Mouse (Mus musculus): ENCODE measurements around the gene Cacnb4.

Cacnb4 gene

DNA sequence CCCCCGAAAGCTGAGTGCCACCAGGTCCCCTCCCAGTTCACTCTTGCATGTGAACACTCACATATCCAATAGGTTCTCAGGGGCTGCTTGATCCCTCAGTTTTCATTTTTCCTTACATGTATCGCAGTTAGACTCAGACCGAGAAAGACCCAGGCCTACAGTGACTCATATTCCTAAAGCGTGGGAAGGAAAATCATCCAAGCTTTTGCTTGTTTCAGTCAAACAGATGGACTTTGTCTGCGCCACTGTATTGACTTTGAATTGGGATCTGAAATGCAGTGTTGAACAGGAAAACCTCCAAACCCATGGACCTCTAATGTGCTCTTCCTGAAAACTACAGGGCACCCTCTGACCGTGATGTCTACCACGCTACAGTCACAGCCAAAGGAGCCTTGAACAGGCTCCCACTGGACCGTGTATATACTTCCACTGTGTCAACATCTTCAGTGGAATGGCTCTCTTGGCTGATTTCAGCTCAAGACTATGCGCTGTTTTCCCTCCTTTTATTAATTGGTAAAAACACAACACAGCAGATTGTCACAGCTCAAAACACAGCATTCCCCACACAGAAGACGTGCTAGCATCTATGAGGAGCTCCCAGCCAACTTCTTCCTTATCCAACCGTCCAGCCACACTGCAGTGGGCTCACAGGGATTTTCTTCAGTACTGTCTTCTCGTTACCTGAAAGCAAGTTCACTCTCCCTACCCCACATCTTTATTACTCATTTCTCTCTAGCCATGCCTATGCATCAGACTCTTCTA, 215.2 kb downstream of the Cacnb4 start:
- no peak for DNase-seq

DNA sequence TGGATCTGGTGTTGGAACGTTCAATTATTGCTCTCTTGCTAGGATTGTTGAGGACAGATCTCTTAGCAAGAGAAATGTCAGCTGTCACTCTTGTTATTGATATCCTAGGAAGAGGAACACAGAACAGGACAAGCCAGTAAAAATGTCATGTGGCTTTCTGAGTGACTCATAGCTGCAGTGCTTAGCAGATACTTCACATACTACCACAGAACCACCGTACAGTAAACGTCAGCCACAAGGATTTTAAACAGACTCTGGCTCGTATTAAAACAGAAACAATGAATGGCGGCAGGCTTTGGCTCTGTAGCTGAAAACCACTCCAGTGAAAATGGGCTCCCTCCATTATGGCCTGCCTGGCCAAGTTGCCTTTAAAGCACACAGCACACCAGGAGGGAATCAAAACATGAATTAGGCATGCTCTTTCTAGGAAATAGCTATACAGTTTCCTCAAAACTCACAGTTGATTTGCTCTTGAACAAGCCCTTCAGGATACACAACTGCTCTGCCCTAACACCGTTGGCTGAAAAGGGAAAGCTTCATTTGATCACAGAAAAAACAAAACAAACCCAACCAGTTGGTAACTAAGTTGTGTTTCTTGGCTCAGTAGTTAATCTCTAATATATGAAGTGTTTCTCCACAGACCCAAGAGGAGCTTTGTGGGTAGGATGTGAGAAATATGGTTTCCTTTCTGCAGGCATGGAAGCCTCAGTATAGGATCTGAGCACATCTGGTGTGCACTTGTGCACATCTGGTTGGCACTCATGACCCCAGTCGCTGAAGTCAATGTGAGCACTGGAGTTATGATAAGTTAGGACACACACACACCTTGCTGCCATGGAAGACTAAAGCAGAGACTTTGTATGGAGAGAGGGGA, 220.8 kb downstream of the Cacnb4 start:
- DNase-seq = no peak

DNA sequence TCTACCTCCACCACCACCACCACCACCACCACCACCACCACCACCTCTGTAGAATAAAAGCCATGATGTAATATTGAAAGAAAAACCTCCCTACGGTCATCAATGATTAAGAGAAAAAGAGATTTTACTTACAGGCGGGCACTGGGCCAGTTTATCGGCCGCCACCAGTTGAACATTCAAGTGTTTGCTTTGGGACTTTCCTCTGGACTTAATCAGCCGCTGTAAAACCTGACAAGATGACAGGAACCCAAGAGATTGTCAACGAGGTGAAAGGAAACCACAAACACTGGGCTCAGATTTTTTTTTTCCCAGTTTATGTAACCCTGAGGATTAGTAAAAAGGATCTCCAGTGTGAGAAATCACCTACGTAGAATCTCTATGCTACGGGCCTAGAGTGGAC, 226.8 kb downstream of the Cacnb4 start:
- no peak for DNase-seq

DNA sequence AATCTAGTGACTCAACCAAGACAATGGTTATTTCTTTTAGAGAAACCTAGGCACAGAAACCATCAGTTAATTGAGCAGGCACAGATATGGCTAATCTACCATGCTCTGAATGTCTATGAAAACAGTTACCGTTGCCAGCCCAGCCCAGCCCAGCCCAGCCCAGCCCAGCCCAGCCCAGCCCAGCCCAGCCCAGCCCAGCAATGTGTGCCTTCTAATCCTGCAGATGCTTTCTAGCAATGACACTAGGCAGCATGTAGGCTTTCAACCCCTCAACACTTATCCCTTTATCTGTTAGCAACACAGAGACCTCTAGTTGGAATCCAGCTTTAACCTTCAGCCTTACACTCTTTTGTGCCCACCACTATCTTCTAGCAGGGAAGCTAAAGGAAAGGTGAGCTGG, 227.7 kb downstream of the Cacnb4 start:
- DNase-seq = no peak

DNA sequence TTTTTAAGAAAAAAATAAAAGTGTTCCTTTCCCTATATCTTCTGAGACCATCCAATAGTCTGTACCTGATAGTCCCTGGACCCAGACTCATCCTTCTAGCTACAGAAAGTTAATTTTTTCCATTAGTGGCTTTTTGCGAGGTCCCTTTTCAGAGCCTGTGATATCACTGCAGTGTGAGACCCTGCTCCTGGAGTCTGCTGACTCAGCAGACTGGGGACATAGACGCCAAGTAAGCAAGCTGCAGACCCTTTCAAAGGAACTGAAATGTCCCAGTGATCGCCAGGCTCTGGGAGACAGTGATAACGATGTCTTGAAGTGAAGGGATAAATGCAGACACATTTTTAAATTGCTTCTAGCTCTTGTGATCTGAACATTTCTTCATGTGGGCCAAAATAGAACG, 230.0 kb downstream of the Cacnb4 start:
- no peak for DNase-seq

DNA sequence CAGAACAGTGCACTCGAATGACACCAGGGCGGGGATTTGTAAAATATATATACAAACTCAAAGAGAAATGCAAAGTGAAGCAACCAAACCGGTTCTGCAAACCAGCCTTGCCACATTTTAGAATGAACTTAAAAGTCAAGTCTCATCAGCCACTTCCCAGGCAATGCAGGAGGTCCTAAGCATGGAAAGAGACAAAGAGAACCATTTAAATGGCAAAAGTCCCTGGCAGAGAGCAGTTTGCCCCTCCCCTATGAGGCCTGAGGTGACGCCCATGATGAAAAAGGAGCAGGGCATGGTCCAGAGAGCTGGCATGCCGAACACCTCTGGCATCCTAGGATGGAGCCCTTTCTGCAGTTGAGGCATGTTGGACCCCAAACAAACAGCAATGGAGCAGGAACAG, 234.5 kb downstream of the Cacnb4 start:
- no peak for DNase-seq

DNA sequence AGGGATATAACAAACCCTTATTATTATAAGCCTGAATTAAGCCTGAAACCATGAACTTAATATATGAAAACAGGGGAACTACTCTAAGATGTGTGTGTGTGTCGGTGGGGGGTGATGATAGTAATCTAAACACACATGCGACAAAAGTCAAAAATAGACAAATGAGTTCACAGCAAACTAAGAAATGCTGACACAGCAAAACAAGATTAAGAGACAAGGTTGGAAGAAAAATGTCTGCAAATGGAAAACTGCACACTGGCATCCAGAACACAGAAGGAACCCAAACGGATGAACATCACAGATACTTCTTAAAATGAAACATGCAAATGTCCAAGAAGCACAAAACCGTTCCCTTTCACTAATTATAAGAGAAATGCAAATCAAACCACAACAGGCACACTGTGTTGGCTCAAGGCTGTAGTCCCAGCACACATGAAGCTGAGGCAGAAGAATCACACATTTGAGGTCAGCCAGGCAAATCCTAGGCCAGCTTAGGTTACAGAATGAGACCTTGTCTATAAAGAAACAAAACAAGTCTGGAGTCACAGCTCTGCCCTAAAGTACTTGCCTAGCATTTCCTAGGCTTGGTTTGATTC, 236.1 kb downstream of the Cacnb4 start:
- DNase-seq = no peak

DNA sequence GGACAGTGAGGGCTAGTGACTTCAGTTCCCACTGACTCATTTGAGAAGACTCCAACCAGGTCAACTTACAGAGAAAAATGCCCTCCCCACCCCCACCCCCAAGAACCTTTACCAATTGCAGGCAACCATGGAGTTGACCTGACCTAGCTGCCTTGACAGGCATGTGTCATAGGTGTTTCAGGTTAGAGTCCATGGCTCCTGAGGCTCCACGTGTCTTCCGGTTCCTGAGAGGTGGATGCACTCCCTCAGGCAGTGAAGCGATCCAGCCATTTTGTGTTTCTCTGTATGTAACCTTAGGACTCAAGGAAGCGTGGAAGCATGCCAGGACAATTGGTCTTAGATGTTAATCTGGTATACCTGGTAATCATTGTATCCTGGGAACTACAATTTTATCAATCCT, 238.2 kb downstream of the Cacnb4 start:
- no peak for DNase-seq

DNA sequence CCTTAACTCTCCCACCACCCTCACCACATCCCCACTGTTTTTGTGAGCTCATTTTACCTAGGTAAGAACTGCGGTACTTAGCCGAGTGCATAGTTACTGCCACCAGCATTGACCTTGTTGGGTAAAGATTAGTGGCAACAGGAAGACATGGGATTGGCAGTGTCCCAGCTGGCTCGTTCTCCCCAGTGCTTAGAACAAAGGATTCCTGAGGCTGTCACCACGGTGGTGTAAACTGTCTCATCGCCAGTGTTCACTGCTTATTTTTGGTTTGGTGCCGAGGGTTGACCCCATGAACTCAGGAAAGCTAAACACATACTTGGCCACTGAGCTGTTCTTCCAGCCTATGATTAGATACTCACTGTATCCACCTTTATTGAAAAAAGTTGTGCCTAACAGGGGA, 238.6 kb downstream of the Cacnb4 start:
- DNase-seq = peak; percentile 24

DNA sequence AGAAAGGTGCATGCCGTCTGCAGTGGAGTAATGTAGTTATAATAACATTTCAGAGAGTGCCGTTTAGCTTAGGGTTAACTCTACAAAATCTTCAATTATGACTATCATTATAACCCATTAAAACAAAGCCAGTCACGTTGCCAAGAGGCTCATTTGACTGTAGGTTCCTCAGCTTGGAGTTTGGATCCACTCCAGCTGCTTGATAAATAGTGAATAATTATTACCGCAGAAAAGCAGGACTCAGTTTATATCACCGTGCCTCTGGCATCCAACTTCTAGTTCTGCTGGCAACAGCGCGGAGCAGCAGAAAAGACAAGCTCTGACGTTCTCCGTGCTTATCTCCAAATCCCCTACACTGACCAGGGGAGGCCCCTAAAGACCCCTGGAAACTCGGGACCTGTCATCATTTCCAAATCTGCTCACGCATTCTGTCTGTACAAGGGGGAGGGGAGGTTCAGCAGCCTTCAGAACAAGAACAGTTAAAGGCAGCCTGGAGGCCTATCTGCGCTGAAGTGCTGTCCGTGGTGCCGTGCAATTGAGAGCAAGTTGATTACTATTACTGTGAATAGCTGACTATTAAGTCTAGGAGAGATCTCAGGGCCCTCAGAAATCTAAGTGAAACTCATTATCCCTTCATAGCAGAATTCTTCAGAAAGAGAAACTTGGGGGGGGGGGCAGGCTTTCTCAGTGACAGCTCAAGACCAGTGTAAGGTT, 240.6 kb downstream of the Cacnb4 start:
- DNase-seq = no peak

DNA sequence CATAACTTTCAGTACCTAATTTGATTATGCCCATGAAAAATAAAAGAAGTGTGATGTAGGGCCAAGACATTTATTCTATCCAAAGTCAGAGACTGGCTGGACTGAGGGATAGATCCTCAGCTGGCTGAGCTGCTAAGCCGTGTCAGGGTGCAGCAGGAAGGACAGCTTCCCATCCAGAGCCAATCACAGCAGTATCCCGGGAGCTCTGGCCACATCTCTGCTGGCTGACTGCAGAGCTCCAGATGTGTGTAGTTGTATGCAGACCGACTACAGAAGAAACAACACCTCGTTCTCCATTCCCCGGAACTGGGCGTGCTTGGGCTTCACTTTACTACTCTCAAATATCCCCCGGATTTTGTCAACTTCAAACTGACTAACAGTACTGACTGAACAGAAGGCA, 243.3 kb downstream of the Cacnb4 start:
- no peak for DNase-seq

DNA sequence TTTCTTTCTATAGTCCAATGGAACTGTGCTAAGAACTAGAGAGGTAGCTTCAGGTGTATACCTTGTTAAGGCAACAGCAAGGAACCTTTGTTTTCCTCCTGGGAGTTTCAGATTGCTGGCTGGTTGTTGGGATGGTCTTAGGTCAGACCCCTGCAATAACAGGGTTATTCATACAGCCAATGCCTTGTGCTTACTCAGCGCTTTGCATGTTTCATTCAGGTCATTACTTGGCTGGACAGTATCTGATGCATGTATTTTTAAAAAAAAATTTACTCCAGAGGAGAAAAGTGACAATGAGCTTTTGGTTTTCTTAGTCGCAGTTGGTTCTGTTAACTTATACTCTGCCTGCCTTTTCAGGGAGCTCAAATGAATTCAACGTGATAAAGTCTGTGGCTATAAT, 249.2 kb downstream of the Cacnb4 start:
- DNase-seq = no peak

DNA sequence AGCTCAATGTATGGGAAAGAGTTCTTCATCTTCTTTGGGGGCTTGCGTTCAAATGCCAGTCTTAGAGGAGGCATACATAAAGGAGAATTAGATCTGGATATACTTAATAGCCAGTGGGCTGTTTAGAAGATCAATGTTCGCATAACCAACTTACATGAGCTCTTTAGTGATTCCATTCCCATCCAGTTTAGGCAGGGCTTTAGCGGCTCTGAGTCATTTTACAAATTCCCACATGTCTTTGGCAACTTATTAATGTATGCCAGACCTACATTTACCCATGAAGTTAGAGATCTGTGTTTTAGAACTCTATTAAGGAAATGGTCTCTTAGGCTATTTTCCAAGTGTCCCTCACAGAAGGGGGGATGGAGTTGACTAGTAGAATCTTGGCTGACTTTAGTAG, 250.6 kb downstream of the Cacnb4 start:
- no peak for DNase-seq

DNA sequence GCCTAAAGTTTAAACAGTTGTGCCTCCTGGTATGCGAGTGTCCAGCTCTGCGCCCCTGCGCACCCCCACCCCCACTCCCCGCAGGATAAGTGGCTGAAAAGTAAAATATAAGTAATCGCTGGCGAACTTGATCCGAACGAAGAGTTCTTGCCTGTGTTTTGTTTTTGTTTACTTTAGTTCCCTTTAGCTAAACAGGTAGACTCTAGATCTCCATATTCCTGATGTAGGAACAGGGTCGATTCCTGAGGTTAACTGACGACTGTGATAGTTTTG, 251.2 kb downstream of the Cacnb4 start:
- no peak for DNase-seq

DNA sequence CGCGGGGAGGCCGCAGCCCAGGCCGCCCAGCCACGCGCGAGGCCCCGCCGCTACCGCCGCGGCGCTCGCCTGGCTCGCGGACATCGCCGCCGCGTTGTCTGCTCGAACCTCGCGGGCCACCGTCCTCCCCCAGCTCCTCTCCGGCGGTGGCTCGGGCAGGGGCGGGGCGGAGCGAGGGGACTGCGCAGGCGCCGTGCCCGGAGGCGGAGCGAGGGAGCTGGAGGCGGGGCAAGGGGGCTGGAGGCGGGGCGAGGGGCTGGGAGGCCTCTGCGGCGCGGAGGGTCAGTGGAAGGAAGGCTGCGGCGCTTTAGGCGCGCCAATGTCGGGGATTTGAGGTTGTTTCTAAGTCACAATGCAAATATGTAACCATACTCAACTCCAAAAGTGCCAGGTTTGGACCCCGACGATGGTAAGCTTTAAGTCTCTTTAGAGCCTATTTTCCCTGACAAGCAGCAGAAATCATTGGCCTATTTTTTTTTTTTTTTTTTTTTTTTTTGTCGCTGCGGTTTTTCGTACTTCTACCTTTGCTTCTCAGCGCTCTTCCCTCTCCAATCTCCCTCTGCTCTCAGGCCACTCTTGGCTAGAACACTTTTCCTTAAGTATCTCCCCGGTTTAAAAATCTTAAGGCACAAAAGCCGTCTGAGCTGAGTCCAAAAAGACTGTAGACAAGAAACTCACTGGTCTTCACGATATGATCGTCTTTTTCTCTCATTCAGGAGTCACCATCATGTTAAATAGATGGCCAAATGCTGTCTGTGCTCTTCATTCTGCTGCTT, 251.7 kb downstream of the Cacnb4 start, which contains the start of gene Arl5a:
Arl5a (minus strand) TSS at position 155 of the 776 bp plus-strand sequence.
- peak; percentile 98 for DNase-seq

DNA sequence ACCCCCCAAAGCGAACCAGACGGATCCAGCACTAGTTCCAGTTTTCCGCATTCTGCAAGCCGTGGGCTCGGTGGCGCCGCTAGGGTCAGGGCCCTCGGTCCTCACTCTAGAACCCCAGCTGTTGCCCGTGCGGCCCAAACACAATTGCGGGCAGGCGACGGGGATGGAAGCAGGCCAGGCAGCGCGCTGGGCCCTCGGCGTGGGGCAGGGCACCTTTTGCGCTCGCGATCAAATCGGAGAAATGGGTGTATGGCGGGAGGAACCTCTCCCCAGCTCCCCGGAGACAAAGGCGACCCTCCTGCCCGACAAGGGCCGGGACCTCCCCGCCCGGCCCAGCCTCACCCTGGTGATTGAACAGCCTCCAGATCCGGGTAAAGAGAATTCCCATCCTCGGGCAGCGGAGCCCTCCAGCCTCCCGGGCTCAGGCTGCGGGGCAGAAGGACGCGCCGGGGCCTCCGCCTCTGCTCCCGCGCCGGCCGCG, 252.3 kb downstream of the Cacnb4 start:
- DNase-seq = peak; percentile 45

DNA sequence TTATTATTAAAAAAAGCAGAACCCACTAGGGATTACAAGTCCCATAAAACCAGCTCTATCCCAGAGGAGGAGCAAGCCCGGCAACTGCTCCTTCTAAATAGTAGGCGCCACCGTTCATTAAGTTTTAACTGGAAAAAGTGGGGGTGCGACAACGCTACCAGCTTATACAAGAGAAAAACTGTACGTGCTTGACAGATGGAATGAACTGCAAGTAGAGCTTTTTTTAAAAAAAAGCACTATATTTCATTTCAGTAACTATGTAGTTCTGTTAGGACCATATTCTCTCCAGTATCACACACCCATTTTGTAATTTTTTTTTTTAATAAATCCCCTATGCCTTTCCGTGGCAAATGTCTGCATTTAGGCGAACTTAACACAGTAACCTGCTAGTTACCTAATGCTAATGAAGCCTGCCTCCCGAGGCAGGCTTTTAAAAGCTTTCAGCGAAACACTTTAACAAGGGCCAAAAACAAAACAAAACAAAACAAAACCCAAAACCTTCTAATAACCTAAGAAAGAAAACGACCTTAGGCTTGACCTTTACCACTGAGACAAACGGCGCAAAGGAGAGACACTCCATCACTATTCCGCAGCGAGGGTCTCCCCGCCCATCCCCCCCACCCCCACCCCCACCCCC, 252.9 kb downstream of the Cacnb4 start:
- DNase-seq = no peak

DNA sequence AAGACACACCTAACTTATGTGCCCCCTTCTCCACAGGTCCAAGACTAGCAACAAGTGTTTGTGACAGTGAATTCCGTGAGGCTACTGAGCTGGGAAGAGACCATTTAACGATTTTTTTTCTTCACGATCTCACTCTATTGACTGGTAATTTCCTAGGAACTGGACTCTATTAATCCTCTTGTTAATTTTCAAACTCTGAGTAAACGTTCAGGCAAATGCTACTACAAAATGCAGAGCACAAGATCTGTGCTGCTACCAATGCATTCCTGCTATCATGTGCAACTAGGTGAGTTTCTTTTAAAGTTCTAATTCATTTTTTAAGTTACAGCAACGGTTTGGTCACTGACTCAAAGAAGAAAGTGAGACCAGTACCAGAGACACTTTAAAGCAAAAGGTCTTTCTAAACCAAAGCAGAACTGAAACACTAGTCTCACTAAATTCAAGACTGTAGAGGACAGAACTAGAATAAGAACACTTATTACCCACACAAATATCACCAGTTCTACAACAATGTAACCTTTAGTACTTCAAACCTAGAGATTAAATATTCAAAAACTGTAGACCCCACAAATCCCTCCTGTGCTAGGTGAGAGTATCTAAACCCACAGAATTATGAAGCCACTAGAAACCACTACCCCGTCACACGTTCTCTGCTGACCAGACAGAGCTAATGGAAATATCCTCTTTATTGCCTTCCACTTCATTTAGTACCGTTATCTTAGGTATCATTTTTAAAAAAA, 253.6 kb downstream of the Cacnb4 start:
- DNase-seq = no peak

DNA sequence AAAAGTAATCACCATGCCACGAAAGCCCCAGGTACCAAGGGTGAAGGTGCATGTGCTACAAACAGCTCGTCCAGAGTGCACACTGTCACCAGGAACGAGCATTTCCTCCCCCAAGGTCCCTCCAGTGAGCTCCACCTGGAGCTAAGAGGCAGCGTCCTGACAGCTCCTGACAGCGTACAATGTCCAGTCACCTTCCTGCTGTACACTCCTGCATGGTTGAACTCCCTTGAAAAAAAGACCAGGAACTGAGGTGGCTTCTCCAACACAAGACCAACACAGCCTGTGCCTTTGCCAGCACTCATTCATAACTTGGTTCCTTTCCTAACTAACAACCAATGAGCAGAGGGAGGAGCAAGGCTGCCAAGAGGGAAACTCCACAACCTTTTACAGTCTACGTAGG, 255.4 kb downstream of the Cacnb4 start:
- no peak for DNase-seq

DNA sequence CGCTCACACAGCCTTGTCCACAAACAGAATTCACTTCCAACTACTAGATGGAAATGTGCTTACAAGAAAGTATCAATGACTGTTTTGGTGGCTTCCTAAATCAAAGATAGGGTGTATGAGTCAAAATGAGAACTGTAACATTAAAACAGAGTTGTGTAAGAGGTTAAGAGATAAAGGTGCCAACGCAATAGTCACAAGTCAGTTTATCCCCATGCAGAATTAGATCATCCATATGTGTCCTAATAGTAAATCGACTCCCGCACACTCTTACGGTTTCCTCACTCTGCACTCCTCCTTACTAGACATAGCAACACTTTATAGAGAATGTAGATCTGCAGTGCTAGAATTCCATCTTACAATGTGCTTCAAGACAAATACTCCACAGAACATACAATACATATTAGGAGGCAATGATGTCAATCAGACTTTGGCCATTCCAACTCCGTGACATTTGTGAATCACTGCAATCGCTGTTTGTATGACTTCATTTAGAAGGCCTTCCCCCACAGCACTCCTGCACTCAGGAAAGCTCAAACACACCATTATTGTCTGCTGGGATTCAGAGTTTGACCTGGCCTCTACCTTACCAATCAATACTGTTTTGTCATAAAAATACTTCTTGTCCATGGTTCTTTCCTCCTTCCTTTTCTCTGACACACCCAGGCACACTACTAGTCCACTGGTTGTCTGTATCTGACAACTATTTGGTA, 256.5 kb downstream of the Cacnb4 start:
- no peak for DNase-seq

DNA sequence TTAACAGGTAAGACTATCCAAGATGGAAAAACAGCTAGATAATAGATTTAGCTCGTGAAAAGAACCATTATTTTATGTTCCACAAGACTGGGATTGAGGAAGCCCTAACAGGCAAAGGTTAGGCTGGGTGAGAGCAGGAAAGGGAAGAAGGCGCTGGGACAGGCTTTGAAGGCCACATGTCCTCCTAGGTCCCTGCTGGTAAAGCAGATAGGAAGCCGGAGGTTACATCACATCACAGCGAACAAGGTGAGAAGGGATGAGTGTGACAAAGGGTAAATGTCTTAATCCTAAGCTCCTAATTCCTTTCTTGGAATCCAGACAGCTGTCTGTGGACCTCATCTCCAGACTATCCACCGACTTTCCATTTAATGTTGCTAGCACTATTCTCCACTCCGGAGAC, 257.3 kb downstream of the Cacnb4 start:
- no peak for DNase-seq
